Mouse (Mus musculus): ENCODE measurements around the gene Cenpn.
A peak's percentile ranks its signal among the peaks of the same experiment; 100 is the strongest.

The Cenpn gene

DNA sequence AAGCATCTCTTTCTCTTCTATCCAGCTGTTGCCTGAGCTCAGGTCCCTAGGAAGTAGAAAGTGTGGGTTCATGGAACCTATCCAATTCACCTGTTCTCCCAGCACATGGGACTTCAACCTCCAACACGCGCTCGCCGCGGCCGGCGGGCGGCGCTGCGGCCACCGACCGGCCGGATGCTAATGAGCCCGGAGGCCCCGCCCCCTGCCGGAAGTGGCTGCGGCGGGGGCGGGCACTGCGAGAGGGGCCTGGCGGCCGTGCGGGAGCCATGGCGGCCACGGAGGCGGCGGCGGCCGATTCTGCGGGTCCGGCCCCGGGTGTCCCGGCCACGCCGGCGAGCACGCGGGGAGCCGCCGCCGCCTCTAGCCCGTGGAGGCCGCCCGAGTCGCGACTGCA lies 21.6 kb downstream of the Cenpn start, which contains the start of gene Atmin:
Gene Atmin (plus strand): TSS at position 233 of the 394 bp plus-strand sequence.
- DNase-seq = peak; percentile 95

DNA sequence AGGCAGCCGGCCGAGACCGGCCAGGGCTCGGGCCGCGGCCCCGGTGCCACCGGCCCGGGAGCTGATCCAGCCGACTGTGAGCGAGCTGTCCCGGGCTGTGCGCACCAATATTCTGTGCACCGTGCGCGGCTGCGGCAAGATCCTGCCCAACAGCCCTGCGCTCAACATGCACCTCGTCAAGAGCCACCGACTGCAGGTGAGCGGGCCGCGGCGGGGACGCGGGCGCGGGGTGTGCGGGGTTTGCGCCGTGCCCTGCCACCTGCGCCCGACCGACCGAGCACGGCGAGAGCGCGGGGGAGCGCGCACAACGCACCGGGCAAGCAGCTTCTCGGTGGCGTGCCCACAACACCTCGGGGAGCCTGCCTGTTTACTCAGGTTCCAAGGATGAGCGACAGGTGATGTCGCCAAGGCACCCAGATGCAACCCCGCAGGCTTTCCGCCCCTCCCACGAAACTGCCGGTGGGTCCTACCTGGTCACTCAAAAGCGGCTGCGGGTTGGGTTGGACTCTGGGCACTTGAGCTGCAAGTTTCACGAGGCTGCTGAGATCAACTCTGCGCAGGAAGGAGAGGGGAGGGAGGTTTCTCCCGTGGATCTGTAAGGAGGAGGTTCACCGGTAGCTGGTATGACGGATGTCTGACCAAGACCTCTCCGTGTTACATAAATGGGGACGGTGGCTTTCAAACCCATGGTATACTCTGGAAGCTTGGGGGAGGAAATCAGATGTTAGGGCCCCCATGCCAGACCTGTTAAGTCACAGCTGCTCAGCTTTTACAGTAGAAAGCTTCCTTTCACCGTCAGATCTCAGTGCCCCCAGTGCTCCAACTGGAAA lies 22.2 kb downstream of the Cenpn start:
- peak; percentile 46 for DNase-seq

DNA sequence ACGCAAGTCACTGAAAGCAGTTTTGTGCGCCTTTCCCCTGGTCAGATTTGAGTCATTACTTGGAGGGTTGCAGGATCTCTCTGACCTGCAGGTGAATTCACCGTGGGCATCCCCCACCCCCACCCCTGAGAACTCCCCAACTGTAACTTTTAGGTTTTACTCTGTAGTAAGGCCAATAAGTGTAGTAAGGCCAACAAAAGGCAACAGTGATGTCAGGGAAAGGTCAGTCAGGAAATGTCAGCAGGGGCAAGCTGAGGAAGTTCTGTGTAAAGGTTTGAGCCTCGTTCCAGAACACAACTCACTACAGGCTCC lies 22.8 kb downstream of the Cenpn start:
- no peak for DNase-seq

DNA sequence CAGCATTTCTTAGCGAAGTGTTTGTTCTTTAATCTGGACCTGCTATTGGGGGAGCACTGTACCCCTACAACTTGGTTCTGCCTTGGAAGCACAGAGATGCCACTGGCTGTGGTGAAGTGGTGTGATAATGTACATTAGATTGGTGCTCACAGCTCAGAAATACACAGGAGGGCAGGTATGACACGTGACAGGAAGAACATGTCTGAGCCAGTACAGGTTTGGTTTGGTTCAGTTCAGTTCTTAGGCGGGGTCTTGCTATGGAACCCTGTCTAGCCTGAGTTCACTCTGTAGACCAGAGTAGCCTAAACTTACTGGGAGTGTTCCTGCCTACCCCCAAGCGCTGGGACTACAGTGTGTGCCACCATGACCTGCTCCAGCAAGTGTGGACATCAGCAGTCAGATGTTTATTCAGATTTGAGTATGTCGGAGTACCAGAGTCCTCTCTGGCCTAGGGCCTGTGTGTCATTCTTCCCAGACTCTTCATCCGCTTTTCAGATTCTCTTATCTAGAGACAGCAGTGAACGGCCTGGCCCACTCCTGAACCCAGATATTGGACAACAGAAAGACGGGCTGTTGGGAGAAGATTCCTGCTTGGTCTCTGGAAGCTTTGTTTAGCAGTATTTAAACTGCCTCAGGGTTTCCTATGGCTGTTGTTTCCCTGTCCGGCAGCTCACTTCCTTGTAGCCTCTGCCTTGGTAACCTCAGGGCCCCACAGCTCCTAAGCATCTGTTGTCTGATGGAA lies 23.8 kb downstream of the Cenpn start:
- DNase-seq = no peak

DNA sequence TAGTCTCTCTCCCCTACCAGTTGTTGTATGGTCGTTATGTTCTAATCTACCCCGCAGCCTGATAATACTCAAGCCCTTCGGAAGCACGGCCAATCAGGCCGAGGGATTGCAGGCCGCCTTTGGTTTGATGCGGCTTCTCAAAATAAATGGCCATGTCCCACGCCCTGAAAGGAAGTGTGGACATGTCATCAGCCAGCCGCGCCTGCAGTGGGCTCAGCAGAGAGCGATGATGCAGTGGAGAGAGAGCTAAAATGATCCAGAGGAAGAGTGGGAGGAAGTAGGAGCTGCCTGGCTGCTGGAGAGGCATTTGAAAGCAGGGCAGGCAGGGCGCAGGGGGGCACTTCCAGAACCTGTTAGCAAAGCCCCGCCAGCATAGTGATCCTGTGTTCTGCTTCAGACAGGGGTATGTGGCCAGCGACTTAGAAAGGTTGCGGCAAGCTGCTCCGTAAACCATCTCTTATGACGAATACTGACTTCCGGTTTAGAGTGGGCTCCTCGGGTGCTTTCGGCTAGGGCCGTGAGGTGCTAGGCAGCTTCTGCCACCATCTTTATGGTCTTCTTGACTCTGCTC lies 24.8 kb downstream of the Cenpn start:
- DNase-seq = peak; percentile 9

DNA sequence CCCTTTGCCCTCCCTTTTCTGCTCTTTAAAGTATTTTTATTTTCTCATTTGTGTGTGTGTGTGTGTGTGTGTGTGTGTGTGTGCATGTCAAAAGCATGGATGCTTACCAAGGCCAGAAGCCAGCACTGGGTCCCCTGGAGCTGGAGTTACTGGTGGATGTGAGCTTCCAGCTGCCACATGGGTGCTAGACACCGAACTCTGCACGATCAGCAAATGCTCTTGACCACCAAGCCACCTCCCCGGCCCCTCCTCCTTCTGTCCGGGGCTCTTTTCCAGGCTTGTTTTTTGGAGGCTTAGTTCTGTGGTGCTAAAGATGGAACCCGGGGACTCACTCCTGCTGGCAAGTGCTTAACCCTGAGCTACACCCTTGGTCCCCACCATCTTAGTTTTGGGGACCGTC lies 25.3 kb downstream of the Cenpn start:
- peak; percentile 20 for DNase-seq

DNA sequence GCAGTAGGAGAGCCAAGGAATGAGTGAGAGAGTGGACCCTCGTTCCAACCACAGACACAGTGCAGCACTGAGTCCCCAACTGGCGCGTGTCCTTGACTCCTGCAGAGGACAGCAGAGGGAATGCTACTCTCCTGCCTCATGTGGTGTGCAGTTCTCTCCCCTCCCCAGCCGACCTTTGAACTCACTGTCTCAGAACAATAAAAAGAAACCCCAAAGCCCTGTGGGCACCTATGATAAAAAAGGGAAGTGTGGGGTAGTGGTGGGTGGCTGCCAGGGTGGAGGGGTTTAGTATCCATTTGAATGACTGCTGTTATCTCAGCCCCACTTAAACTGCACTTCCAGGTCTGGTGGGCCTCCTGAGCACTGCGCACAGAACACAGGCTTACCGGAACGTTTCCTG lies 26.1 kb downstream of the Cenpn start:
- no peak for DNase-seq

DNA sequence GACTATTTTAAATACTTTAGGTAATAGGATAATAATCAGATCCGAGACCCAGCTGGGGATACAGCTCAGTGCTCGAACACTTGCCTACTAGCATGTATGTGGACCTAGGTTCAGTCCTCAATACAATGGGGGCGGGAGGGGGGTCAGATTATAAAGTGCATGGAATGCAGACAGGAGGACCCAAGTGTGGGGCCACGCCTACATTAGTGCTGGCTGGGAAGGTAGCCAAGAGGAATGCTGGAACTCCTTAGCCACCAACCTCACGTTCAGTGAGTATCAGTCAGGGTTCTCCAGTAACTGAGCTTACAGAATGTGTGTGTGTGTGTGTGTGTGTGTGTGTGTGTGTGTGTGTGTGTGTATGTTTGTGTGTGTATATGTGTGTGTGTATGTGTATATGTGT lies 29.8 kb downstream of the Cenpn start:
- DNase-seq = peak; percentile 63

DNA sequence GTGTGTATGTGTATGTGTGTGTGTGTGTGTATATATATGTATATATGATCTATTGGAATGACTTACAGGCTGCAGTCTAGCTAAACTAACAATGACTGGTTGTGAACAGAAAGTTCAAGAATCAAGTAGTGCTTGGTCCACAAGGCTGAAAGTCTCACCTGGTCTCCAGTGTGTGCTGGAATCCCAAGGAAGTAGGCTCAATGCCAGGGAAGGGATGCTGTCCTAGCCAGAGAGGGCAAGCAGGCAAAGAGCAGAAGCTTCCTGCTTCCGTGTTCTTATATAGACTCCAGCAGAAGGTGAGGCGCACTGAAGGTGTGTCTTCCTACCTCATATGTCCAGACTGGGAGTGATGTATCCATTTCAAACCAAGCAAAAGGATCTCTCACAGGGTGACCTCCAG lies 30.2 kb downstream of the Cenpn start:
- peak; percentile 22 for DNase-seq

DNA sequence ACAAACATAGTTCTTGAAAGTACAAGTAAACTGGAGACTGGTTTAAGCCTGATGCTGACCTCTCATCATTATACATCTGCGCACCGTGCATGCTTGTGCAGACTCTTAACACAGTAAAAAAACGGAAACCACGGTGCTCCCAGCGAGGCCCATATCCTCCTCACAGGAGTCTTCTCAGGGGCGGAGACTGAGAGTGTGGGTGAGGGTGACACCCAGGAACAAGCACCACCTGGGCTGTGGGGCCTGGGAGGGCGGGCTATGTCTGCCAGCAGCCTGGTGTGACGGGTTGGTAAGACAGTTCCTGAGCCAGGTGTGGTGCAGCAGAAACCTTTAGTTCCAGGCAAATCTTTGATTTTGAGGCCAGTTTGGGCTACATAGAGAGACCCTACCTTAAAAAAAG lies 30.9 kb downstream of the Cenpn start:
- no peak for DNase-seq

DNA sequence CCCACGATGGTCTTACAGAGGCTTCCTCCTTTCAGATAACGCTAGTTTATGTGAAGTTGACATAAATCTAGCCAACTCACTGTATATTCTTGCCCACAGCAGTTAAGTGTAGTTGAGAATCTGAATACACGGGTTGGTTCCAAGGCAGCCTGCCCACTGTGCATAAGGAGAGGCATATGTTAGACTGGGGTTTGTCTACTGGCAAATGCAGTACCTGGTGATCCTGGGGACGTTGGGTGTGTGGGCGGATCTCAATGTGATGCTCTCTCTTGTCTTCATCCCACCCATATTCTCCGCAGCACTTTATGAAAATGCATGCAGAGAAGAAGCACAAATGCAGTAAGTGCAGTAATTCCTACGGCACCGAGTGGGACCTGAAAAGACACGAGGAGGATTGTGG lies 32.9 kb downstream of the Cenpn start:
- no peak for DNase-seq

DNA sequence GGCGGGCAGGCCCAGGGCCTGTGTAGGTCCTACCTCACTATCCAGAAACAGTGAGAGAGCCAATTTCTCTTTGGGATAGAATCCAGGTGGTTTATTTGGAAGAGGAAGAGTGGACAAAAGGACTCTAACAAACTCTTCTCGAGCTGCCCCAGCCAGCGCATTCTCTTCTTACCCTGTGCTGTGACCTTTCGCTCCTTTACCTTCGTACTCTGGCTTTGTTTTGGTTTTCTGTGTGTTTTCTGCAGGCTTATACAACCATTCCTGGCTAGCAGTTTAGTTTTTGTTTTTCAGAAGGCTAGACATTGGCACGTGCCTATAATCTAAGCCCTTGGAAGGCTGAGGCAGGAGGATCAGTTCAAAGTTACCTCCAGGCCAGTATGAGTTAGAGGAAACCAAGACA lies 48.0 kb downstream of the Cenpn start:
- DNase-seq = no peak

DNA sequence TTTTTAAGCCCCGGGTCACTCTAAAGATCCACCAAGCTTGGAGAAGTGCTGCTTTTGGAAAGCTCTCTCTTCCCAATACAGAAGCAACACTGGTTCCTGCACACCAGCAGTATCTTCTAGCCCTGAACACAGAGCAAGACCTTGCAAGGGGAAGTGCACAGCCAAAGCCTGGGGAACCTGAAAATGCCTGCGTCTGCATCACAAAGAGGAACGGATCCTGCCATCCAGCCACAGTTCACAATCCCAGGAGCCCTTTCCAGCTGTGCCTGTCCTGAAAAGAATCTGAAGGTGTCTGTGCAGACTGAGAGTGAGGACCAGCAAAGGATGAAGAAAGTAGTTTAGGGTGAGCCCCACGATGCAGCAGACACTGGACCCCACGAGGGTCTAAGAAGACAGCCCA lies 53.5 kb downstream of the Cenpn start:
- DNase-seq = no peak

DNA sequence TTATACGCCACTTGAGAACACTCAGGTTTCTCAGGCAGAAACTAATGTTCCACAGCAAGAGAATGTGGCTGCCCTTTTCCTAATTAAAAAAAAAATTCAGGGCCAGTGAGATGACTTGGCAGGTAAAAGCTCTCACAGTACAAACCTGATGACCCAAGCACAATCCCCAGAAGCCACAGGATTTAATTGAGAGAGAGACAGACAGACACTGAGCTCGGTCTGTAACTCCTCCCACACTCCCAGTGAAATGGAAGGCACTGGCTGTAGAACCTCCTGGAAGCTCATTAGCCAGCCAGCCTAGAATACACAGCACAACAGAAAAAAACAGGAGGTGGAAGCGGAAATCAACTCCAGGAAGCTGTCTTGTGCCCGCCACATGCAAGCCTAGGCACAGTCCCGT lies 54.1 kb downstream of the Cenpn start:
- peak; percentile 41 for DNase-seq

DNA sequence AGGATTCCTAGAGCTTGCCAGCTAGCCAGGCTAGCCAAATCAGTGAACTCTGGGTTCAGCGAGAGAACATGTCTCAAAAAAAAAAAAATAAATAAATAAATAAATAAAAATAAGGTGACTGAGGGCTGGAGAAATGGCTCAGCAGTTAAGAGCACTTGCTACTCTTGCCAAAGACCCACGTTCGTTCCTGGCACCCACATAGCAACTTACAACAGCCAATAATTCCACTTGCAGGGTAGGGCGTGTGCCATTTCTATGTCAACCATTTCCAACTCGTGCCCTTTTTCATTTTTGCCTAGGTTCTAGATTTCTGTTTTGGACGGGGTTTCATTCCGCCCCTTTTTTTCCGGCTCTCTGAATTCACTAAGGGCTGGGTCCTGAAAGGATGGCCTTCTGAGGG lies 56.5 kb downstream of the Cenpn start:
- no peak for DNase-seq

DNA sequence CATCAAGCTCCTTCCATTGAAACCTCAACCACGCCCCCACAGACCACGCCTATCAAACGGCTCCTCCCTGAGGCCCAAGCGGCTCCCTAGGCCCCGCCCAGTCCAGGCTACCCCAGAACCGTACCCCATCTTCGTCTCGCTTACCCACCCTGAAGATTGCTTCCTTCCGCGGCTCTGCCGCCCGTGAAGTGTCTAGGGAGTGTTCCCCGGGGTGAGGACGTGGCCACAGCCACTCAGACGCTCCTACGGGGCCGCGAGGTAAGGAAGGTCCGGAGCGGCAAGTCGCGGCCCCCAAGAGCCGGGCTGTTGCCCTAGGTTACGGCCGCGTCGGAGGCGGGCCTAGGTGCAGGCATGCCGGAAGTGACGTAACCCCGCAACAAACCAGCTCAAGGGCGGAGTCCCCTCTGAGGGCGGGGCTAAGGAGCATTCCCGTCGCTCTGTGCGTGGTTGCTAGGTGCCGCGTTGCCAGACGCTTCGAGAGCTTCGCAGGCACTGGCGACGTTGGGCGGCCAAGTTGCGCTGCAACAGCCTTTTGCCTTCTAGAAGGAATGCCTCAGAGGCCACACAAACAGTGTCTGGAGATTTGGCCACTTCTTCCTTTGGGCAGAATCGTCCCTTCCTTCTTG lies 57.2 kb downstream of the Cenpn start, which contains the start of gene 1700030J22Rik:
Gene 1700030J22Rik (minus strand): TSS at position 329 of the 626 bp plus-strand sequence.
- DNase-seq = peak; percentile 99

DNA sequence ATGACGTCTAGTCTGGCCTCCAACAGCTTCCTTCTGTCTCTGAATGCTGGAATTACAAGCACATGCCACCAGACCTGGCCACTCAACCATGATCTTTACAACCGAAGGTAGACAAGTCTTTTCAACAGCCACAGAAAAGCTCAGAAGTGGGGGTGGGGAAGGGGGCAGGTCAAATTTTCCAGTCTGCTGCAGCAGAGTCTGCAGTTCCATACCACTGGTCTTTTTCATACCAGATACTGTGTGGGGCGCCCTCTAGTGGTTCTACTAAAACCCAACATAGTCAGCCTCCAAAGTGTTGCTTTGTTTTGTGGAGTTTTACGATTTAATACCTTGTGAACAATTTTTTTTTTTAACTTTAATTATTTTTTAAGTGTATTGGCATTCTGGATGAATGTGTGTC lies 58.6 kb downstream of the Cenpn start:
- DNase-seq = peak; percentile 73

DNA sequence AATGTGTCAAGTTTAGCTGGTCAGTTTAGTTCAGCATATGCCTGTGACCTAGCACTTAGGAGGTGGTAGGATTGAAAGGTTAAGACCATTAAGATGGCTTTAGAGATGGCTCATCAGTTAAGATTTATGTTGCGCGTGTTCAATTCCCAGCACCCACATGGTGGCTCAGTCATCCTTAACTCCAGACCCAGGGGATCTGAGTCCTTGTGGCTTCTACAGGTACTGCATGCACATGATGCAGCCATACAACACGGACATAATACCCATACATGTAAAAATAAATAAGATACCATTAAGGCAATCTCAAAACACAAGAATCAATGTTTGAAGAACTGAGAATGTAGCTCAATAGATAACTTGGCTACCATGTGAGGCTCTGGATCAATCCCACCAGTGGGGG lies 68.3 kb downstream of the Cenpn start:
- no peak for DNase-seq

Data from kidney, postnatal 14 days (tissue).